Mouse (Mus musculus): Measurements from ENCODE around the gene Alcam. TPM values are rescaled to one million over a fixed set of nuclear protein-coding genes. Genes with fewer than 3 reads are reported as not detected.

Gene Alcam
- polyA plus RNA-seq, 1 experiment from 2014 or later = 8.3 TPM

DNA sequence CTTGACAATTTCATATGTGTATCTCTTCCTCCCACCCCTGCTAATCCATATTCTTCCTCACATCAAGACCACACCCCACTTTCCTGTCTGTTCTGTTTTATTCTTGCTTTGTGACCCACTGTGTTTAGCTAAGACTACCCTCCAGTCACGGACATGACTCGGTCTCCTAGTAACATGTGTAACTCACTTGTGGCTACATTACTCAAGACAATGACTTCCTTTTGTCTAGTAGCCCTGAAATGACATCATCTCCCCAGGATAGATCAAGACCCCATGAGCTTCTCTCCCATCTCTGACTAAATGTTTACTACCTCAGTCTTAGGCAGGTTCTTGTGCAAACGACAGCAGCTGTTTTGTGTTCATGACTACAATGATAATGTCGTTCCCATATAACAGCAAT is 231.0 kb downstream of the Alcam start:
- 48% methylated on average over 4 of the region's 4 CpGs for WGBS (ENCODE audit: insufficient replicate concordance)
- H3K4me2 ChIP-seq = no peak overlapping the region
- H3K9me3 ChIP-seq (replicated peaks) = no peaks in the 10 kb centered on the region
- ATAC-seq = no peak
- no peaks in the 10 kb centered on the region for H3K4me1 ChIP-seq
- no peak overlapping the region for H3K27ac ChIP-seq
- H3K9ac ChIP-seq = no peak overlapping the region
- H3K27me3 ChIP-seq (replicated peaks) = no peaks in the 10 kb centered on the region
- no peak overlapping the region for H3K4me3 ChIP-seq
- no peaks in the 10 kb centered on the region for H3K36me3 ChIP-seq

DNA sequence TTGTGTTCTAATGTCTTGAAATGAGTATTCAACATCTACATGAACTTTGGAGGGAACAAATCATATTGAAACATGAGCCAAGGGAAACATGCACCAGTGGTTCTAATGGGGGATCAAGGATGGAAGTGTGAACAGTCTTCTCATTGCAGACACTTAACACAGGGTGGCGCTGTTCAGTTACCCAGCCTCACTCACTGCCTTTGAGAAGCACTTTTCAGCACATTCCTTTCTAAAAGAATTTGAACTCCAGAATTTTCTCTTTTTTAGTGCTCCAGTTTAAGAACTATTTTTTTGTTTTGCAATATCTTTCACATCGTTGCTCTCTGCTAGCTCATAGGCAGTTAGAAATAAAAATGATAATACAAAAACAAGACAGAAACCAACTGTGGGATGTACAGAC is 234.8 kb downstream of the Alcam start:
- ATAC-seq = no peak
- Histone ChIP-seq H3K27ac (no peak overlapping the region), H3K4me2 (no peak overlapping the region), H3K9me3 (replicated peaks) (no peaks in the 10 kb centered on the region), H3K4me3 (no peak overlapping the region), H3K4me1 (no peaks in the 10 kb centered on the region), H3K36me3 (no peaks in the 10 kb centered on the region), H3K9ac (no peak overlapping the region), H3K27me3 (replicated peaks) (no peaks in the 10 kb centered on the region)
- 18% methylated on average over 2 of the region's 2 CpGs for WGBS (ENCODE audit: insufficient replicate concordance)

DNA sequence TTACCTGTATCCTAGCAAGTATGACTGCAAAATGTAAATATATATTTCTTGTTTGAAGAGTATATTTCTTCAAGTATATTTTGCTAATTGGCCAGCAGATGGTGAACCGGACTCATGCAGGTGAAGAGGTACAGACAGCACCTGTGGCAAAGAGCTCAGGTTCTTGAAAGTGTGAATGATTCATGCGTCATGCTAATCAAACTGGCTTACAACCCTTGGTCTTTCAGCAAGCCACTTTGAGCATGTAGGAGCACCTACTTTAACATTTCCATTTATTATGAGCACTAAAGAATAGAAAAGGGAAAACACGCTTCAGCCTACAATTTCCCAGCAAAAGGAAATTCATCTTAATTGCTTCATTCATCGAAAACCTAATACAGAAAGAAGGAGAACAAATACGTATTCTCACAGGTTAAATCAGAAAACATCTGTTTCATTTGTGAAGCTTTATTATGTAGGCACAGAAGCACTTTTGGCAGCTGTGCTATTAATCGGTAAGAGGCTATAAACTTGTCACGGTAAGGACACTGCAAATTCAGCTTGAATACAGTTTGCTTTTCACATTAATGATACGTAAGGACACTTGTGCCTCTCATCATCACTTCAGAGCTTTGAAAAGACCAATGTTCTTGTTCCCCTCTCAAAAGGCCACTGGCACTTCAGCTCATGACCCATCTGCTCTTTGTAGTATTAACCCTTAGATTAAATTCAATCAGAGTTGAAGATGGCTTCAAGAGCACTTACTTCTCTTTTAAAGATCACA is 242.8 kb downstream of the Alcam start:
- Histone ChIP-seq H3K4me2 (no peak overlapping the region), H3K4me3 (no peak overlapping the region), H3K9ac (no peak overlapping the region), H3K9me3 (replicated peaks) (no peaks in the 10 kb centered on the region), H3K36me3 (peaks cover 3% of the 10 kb centered on the region; the same call in 1 of the 2 replicates), H3K27ac (no peak overlapping the region), H3K27me3 (replicated peaks) (no peaks in the 10 kb centered on the region), H3K4me1 (no peaks in the 10 kb centered on the region)
- no peak for ATAC-seq
- 75% methylated on average over 8 of the region's 8 CpGs for WGBS (ENCODE audit: insufficient replicate concordance)

- 79% methylated on average over 7 of the region's 7 CpGs for WGBS (ENCODE audit: insufficient replicate concordance)
- H3K9me3 ChIP-seq (replicated peaks) = no peaks in the 10 kb centered on the region
- H3K9ac ChIP-seq = no peak overlapping the region
- no peaks in the 10 kb centered on the region for H3K27me3 ChIP-seq (replicated peaks)
- H3K4me3 ChIP-seq = no peak overlapping the region
- no peak overlapping the region for H3K4me2 ChIP-seq
- no peaks in the 10 kb centered on the region for H3K4me1 ChIP-seq
- H3K36me3 ChIP-seq = peaks cover 16% of the 10 kb centered on the region
- H3K27ac ChIP-seq = no peak overlapping the region
- no peak for ATAC-seq
Measured at GRCm38 (mm10) chr16:52200107-52200506, 253.8 kb downstream of the Alcam start.

Measured in liver, embryonic 12.5 days (tissue).